Mouse (Mus musculus) 3134 (cell line): ENCODE results near the gene Gm19345.

Experiments used
- DNase-seq: peaks from one replicate; pipeline ENCODE4 v3.0.0-alpha.2; 2011; ENCODE audit warnings: low spot score; ENCODE audit not compliant: insufficient read length; ENCODE audit errors: extremely low read depth

Gm19345 gene

GRCm38 (mm10) chr7:19866490-19866889 is 14.7 kb downstream of the Gm19345 start:
- no peak for DNase-seq

GRCm38 (mm10) chr7:19867751-19868399 is 16.1 kb downstream of the Gm19345 start:
- no peak for DNase-seq

GRCm38 (mm10) chr7:19871137-19871621 is 19.4 kb downstream of the Gm19345 start:
- DNase-seq = peak; percentile 51

GRCm38 (mm10) chr7:19871943-19872601 is 20.3 kb downstream of the Gm19345 start:
- no peak for DNase-seq

- peak; percentile 48 for DNase-seq
These were observed 24.3 kb downstream of the Gm19345 start for GRCm38 (mm10) chr7:19875948-19876682.

- peak; percentile 61 for DNase-seq
These were observed 25.1 kb downstream of the Gm19345 start for GRCm38 (mm10) chr7:19876781-19877425.

- no peak for DNase-seq
These were observed 29.0 kb downstream of the Gm19345 start for GRCm38 (mm10) chr7:19880754-19881153.

GRCm38 (mm10) chr7:19887849-19888248 is 36.0 kb downstream of the Gm19345 start, which contains the start of gene Ceacam19:
TSS of gene Ceacam19 (minus strand) at chr7:19887965.
- DNase-seq = no peak

GRCm38 (mm10) chr7:19889881-19890280 is 38.1 kb downstream of the Gm19345 start:
- no peak for DNase-seq
